Mouse (Mus musculus) lung, embryonic 16.5 days (tissue): ENCODE data around the gene Zbtb9. TPM values are rescaled to one million over a fixed set of nuclear protein-coding genes. Genes with fewer than 3 reads are reported as not detected.

ENCODE experiments used
- ATAC-seq: fragments of 200-750 bp; cut with Nextera tagmentation; 2 replicates; pipeline ENCODE4 v1.8.0; 2017; ENCODE audit warnings: low read depth, mild to moderate bottlenecking, moderate library complexity
- H3K27ac ChIP-seq: fragments of 300-500 bp; sonication (generic); 2 replicates; pipeline ENCODE4 v1.5.1; 2014; ENCODE audit warnings: mild to moderate bottlenecking, control low read depth, low read length
- H3K27me3 ChIP-seq: fragments of 300-500 bp; sonication (generic); 2 replicates; pipeline ENCODE4 v1.6.1; 2014; ENCODE audit warnings: low read depth, low read length, mixed read lengths; ENCODE audit not compliant: control insufficient read depth, insufficient read depth
- H3K36me3 ChIP-seq: fragments of 300-500 bp; sonication (generic); 2 replicates; pipeline ENCODE4 v1.6.1; 2014; ENCODE audit warnings: low read length; ENCODE audit not compliant: control insufficient read depth, insufficient read depth
- H3K4me1 ChIP-seq: fragments of 300-500 bp; sonication (generic); replicated peaks from 2 replicates; pipeline ENCODE4 v1.6.1; 2014; ENCODE audit warnings: low read length, mixed read lengths; ENCODE audit not compliant: control insufficient read depth, insufficient read depth
- H3K4me2 ChIP-seq: fragments of 300-500 bp; sonication (generic); 2 replicates; pipeline ENCODE4 v1.6.1; 2014; ENCODE audit warnings: low read depth, low read length, control low read depth
- H3K4me3 ChIP-seq: fragments of 300-500 bp; sonication (generic); 2 replicates; pipeline ENCODE4 v1.5.1; 2014; ENCODE audit warnings: mild to moderate bottlenecking, low read length, control low read depth
- H3K9ac ChIP-seq: fragments of 300-500 bp; sonication (generic); 2 replicates; pipeline ENCODE4 v1.6.1; 2014; ENCODE audit warnings: low read length, control low read depth
- H3K9me3 ChIP-seq: fragments of 300-500 bp; sonication (generic); 2 replicates; pipeline ENCODE4 v1.6.1; 2016; ENCODE audit warnings: low read length; ENCODE audit not compliant: control insufficient read depth
- WGBS: fragments of 180-500 bp; shearing (Covaris S2); extraction: QIAGEN DNeasy Blood & Tissue Kit; methylation state at CpG from one replicate; pipeline ENCODE4 v1.1.7; 2014; 5-methylcytosine and 5-hydroxymethylcytosine counted together
- polyA plus RNA-seq: library from polyadenylated mRNA; unstranded; fragments of >200 nt; fragmentation: Nextera tagmentation; extraction: Ambion mirVana; gene quantifications from 2 replicates; pipeline ENCODE4 v1.2.1, GENCODE M21; 2015

The Zbtb9 gene
- polyA plus RNA-seq, 1 experiment from 2014 or later = 17.1 TPM

DNA sequence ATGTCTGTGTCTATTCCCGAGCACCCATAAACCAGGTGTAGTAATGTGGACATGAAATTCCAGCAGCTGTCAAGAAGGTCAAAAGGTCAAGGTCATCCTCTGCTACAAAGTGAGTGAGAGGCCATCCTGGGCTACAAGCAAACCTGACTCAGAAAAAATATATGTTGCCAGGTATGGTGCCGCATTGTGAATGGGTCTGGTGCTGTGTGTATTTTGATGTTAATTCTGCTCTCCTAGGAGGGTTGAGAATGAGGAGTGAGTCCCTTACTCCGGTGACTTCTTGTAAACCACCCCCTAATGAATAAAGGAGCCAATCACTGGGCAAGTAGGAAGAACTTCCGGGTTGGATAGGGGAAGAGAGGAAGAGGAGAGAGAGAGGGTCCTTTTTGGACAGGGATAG, 24.7 kb downstream of the Zbtb9 start:
- WGBS = 75% methylated on average over 4 of the region's 4 CpGs
- H3K9me3 ChIP-seq = no peaks in the 10 kb centered on the region
- H3K27ac ChIP-seq = no peak overlapping the region
- H3K27me3 ChIP-seq = no peaks in the 10 kb centered on the region
- H3K4me2 ChIP-seq = no peak overlapping the region
- no peak for ATAC-seq
- no peaks in the 10 kb centered on the region for H3K36me3 ChIP-seq
- H3K9ac ChIP-seq = no peak overlapping the region
- peaks cover 15% of the 10 kb centered on the region for H3K4me1 ChIP-seq
- H3K4me3 ChIP-seq = no peak overlapping the region

DNA sequence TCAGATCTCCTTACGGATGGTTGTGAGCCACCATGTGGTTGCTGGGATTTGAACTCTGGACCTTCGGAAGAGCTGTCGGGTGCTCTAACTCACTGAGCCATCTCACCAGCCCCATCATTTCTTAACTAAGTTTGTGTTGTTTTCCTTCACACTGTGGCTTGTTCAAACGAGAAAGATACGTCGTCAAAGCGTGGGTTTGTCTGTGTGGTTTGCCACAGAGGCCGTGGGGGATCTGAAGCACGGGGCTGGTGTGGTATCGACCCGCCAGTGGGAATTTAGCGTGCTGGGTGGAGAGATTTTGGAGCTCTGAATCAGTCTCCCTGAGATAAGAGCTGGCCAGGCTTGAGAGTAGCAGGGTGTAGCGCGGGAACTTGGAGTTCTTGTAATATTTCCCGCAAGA, 25.3 kb downstream of the Zbtb9 start:
- no peak for ATAC-seq
- Histone ChIP-seq H3K27ac (no peak overlapping the region), H3K27me3 (no peaks in the 10 kb centered on the region), H3K4me1 (peaks cover 15% of the 10 kb centered on the region), H3K9me3 (no peaks in the 10 kb centered on the region), H3K9ac (no peak overlapping the region), H3K4me3 (no peak overlapping the region), H3K36me3 (no peaks in the 10 kb centered on the region), H3K4me2 (no peak overlapping the region)
- 72% methylated on average over 15 of the region's 15 CpGs for WGBS

DNA sequence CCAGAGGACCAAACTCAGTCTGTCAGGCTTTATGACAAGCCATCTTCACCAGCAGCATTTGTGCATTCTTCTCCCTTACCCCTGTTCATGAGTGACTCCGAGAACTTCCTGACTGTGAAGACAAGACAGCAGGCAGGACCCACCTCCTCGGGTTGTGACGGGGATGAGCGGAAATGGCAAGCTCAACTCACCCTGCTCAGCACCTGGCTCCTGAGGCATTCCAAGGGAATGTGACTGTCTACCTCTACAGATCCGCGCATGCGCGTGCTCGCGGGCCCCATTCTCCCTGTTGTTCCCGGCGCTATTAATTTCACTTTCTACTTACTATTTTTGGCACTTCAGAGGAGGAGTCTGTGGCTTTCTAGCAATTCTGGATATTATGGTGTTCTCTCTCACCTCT, 27.0 kb downstream of the Zbtb9 start:
- no peak overlapping the region for H3K9ac ChIP-seq
- H3K27me3 ChIP-seq = no peaks in the 10 kb centered on the region
- no peak overlapping the region for H3K4me2 ChIP-seq
- H3K36me3 ChIP-seq = no peaks in the 10 kb centered on the region
- H3K27ac ChIP-seq = no peak overlapping the region
- no peaks in the 10 kb centered on the region for H3K9me3 ChIP-seq
- WGBS = 71% methylated on average over 12 of the region's 12 CpGs
- H3K4me3 ChIP-seq = no peak overlapping the region
- peaks cover 8% of the 10 kb centered on the region; the same call in 1 of the 2 replicates for H3K4me1 ChIP-seq
- no peak for ATAC-seq

DNA sequence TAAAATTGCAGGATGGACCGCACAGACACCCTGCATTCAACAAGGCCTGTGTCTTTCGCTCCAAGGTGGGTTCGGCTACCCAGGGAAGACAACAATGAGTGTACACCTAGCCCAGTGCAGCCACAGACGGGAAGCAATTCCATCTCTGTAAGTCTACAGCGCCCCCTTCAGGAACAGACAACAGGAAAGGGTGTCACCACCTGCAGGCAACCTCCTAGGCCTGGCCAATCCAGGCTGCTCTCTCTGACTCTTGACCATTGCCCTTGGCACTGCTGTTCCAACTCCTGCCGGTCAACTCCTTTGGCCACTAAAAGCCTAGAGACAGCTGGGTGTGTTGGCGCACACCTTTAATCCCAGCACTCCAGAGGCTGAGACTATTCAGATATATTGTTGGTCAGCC, 28.2 kb downstream of the Zbtb9 start:
- WGBS = 76% methylated on average over 7 of the region's 7 CpGs
- H3K27me3 ChIP-seq = no peaks in the 10 kb centered on the region
- no peak for ATAC-seq
- H3K4me2 ChIP-seq = no peak overlapping the region
- H3K9me3 ChIP-seq = no peaks in the 10 kb centered on the region
- no peak overlapping the region for H3K4me3 ChIP-seq
- H3K4me1 ChIP-seq = 0 out of 2 replicates have a peak, but pooled peaks cover 2% of the 10 kb centered on the region
- no peak overlapping the region for H3K9ac ChIP-seq
- no peaks in the 10 kb centered on the region for H3K36me3 ChIP-seq
- no peak overlapping the region for H3K27ac ChIP-seq

DNA sequence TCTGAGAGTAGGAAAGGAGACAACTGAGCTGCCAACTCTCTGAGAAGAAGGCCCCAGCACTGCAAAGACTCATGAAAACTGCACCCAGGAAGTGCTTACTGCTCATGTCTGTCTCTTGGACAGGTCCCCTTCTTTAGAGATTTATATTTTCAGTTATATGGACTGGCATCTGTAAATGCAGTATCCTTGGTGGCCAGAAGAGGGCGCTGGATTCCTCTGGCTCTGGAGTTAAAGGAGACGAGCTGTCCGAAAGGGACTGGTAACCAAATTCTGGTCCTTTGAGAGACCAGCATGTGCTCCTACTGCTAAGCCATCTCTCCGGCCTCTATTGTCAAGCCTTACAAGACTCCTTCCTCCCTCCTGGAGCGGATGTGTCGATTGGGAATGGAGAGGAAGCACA, 28.9 kb downstream of the Zbtb9 start:
- Histone ChIP-seq H3K27ac (no peak overlapping the region), H3K36me3 (no peaks in the 10 kb centered on the region), H3K9ac (no peak overlapping the region), H3K9me3 (no peaks in the 10 kb centered on the region), H3K4me1 (0 out of 2 replicates have a peak, but pooled peaks cover 2% of the 10 kb centered on the region), H3K4me3 (no peak overlapping the region), H3K27me3 (no peaks in the 10 kb centered on the region), H3K4me2 (no peak overlapping the region)
- 47% methylated on average over 6 of the region's 6 CpGs for WGBS
- ATAC-seq = no peak

DNA sequence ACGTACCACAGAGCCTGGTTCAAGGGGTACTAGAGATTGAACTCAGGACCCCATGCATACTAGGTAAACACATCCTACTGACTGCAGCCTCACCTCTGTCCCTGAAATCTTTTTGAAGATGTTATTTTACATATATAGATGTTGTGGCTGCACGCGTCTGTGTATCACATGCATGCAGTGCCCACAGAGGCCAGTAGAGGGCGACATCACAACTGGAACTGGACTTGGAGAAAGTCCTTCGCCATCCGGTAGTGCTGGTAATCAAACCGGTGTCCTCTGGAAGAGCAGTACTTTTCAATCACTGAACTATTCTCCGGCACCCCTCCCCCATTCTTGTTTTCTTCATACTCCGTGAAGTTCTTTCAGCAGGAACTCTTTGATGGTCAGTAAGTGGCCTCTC, 31.5 kb downstream of the Zbtb9 start:
- Histone ChIP-seq H3K36me3 (no peaks in the 10 kb centered on the region), H3K4me1 (0 out of 2 replicates have a peak, but pooled peaks cover 2% of the 10 kb centered on the region), H3K4me2 (no peak overlapping the region), H3K27ac (no peak overlapping the region), H3K9ac (no peak overlapping the region), H3K27me3 (no peaks in the 10 kb centered on the region), H3K4me3 (no peak overlapping the region), H3K9me3 (no peaks in the 10 kb centered on the region)
- ATAC-seq = no peak
- 40% methylated on average over 9 of the region's 9 CpGs for WGBS

DNA sequence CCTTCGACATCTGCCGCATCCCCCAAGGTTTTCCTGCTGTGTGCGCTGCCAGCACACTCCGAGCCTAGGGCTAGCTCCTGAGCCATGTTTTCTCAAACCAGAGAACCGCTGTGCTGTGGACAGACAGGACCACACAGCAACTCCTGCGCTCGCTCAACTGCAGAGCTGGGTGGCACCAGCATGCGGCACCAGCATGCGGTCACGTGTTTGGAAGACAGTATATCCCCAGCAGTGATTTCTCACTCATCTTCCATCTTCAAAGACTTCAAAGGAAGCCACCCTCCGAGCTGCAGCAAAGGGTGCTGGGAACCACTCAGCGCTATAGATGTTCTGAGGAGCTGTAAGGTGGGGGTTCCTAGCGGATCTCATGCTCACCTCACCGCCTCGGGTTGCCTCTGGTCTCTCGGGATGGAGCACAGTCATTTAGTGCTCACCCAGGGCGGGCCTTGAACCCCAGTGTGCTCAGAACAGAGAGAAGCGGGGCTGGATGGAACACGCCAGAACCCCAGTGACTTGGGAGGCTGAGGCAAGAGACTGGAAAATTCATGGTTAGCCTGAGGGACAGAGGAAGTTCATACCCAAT, 32.0 kb downstream of the Zbtb9 start:
- no peak overlapping the region for H3K4me2 ChIP-seq
- no peak for ATAC-seq
- H3K27ac ChIP-seq = no peak overlapping the region
- no peaks in the 10 kb centered on the region for H3K36me3 ChIP-seq
- WGBS = 28% methylated on average over 19 of the region's 19 CpGs
- no peak overlapping the region for H3K9ac ChIP-seq
- no peak overlapping the region for H3K4me3 ChIP-seq
- 0 out of 2 replicates have a peak, but pooled peaks cover 2% of the 10 kb centered on the region for H3K4me1 ChIP-seq
- no peaks in the 10 kb centered on the region for H3K27me3 ChIP-seq
- no peaks in the 10 kb centered on the region for H3K9me3 ChIP-seq

DNA sequence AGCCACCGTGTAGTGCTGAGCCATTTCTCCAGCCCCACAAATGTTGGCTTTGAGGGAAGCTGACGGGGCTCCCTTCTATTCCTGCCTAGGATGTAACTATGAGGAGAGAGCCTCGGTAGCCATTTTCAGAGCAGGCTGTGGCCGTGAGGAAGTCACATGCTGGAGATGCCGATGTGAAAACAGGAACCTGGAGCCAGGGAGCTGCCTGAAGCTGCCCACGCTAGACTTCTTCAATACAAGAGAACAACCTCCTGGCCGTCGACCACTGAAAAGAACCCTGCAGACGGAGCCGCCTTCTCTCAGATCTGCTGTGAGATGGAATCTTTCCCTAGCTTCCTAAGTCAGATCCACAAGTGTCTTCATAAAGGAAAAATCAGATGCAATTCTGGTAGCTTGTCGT, 32.7 kb downstream of the Zbtb9 start:
- H3K9me3 ChIP-seq = no peaks in the 10 kb centered on the region
- no peak for ATAC-seq
- no peak overlapping the region for H3K27ac ChIP-seq
- no peak overlapping the region for H3K9ac ChIP-seq
- 0 out of 2 replicates have a peak, but pooled peaks cover 2% of the 10 kb centered on the region for H3K4me1 ChIP-seq
- H3K4me3 ChIP-seq = no peak overlapping the region
- no peaks in the 10 kb centered on the region for H3K27me3 ChIP-seq
- H3K36me3 ChIP-seq = no peaks in the 10 kb centered on the region
- H3K4me2 ChIP-seq = no peak overlapping the region
- WGBS = 33% methylated on average over 11 of the region's 11 CpGs

DNA sequence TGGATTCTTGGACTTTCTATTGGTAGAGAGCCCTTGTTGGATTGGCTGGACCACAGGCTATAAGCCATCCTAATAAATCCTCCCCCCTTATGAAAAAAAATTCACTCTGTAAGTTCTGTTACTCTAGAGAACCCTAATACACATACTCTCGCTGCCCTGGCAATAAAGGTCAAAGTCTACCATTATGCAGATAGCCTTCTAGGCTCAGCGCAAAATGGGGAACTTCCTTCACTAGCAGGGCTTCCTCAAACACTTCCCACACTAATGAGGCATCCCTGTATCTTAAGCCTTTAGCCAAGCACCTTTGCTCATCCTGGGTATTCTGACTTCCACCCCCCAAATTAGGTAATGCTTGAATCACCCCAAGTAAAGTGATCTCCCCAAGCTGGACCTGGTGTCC, 35.3 kb downstream of the Zbtb9 start:
- Histone ChIP-seq H3K9me3 (no peaks in the 10 kb centered on the region), H3K36me3 (no peaks in the 10 kb centered on the region), H3K4me3 (no peak overlapping the region), H3K4me1 (0 out of 2 replicates have a peak, but pooled peaks cover 2% of the 10 kb centered on the region), H3K9ac (no peak overlapping the region), H3K27ac (no peak overlapping the region), H3K4me2 (no peak overlapping the region), H3K27me3 (no peaks in the 10 kb centered on the region)
- 69% methylated on average over 2 of the region's 2 CpGs for WGBS
- ATAC-seq = no peak

DNA sequence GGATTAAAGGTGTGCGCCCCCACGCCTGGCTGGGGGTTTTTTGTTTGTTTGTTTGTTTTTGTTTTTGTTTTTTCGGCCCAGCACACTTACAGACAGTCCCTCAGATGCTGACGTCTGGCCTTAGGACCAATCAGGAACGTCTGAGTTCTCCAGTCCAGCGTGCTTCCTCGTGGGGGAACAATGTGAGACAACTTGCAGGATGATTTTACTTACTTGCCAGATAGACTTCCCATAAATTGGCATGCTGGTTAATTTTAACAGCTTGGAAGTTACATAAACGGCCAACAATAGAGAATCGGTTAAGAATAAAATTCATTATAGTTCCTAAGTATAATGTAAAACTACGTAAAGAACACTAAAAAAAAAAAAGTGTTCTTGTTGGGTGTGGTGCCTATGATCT, 38.2 kb downstream of the Zbtb9 start:
- WGBS = 83% methylated on average over 10 of the region's 10 CpGs
- Histone ChIP-seq H3K4me2 (no peak overlapping the region), H3K4me1 (no peaks in the 10 kb centered on the region), H3K36me3 (no peaks in the 10 kb centered on the region), H3K27ac (no peak overlapping the region), H3K27me3 (no peaks in the 10 kb centered on the region), H3K9ac (no peak overlapping the region), H3K9me3 (no peaks in the 10 kb centered on the region), H3K4me3 (no peak overlapping the region)
- no peak for ATAC-seq
